Mouse (Mus musculus): ENCODE results near the gene Rnf41.

Gene Rnf41

DNA sequence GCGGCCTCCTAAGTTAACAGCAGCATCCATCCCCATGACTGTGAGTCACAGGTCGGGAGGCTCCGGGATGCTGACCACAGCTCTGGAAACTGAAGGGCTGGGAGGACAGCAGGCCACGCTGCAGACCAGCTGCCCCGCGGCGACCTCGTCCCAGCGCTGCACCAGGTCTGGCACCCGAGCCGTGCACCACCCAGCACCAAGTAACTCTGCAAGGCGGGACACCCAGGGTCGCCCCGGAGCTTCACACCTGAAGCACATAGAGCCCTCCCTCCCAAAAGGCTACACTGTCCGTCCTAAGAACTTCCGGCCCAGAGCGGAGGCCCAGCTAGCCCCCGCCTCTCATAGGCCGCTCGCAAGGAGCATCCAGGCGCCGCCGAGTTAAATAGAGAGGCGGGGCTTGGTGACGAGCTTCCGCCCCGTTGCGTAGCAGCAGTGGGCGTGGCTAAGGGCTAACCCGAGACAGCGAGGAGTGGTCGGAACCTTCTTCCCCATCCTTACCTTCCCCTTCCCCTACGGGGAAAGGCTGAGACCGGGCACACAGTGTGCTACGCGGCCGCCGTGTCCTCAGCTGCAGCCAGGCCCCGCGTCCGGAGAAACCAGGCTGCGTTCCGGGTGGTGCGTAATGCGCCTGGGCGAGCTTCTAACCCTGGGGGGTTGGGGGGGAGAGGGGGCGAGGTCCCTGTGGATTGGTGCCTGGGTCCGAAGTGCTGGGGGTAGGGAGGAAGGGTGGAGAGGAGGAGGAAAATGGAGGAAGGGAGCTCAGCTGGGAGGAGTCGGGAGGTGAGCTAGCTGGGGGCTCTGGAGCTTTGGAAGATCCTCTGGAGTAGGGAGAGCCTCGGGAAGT, at the start of gene Rnf41, which contains the start of gene Nabp2:
Rnf41 (plus strand) TSS at position 447 of the 844 bp plus-strand sequence.
Nabp2 (minus strand) TSS at position 282 of the 844 bp plus-strand sequence.
- peak; percentile 83 to 92 for DNase-seq (ENCODE audit: low spot score in 2 of 2)

GRCm38 (mm10) chr10:128361836-128362235, 49.6 kb upstream of the Rnf41 start:
- no peak for DNase-seq (ENCODE audit: low spot score in 2 of 2)

- no peak for DNase-seq (ENCODE audit: low spot score in 2 of 2)
These were observed 48.9 kb upstream of the Rnf41 start for GRCm38 (mm10) chr10:128362568-128362967.

GRCm38 (mm10) chr10:128367899-128368401, 43.5 kb upstream of the Rnf41 start:
- no peak for DNase-seq (ENCODE audit: low spot score in 2 of 2)

- DNase-seq (ENCODE audit: low spot score in 2 of 2), result peak; percentile 84 to 87
These were observed 42.8 kb upstream of the Rnf41 start, which contains the start of gene Coq10a for GRCm38 (mm10) chr10:128368402-128369217. Coq10a (minus strand) TSS chr10:128368997.

DNA sequence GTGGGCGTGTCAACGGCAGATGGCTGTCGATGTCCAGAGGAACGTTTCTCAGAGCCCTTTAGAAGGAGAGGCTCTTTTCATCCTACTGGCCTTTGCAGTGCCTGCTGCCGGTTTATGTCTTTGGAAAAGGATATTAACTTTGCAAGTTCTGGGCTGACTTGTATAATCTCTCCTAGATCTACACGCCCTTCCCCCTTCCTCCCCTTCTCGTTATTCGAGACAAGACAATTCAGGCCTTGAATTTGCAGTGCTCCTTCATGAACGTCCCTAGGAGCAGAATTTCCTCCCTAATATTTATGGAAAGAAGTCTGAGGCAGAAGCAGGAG, 42.3 kb upstream of the Rnf41 start:
- DNase-seq (ENCODE audit: low spot score in 2 of 2), result no peak

DNA sequence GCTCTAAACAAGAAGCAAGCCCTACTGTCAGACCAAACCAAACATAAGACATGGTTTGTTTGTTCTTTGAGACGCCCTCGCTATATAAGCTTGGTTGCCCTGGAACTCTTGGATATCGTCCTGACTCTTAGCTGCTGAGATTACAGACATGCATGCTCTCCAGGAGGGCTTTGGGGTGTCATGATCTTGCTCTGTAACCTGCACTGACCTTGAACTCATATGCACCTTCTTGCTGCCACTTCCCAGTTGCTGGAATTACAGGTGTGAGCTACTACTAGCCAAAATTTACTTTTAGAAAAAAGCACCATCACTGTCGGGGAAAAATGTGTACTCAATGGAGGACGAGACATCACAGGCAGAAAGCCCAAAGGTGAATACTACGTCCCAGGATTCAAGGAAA, 41.9 kb upstream of the Rnf41 start:
- no peak for DNase-seq (ENCODE audit: low spot score in 2 of 2)

DNA sequence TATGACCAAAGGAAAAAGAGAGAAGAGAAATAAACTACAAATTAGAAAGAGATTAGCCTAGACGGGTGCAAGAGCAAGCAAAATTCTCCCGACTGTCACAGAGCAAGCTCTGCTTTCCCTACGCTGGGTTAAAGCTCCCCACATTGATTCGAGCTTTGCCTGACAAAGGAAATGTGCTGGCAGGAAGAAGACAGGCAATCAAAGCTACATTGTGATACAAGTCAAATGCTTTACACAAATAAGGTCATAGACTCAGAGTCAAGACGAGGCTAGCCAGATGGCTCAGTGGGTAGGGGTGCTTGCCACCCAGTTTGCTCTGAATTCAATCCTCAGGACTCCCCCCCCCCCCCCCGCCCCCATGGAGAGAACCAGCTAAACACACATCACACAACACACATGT, 41.4 kb upstream of the Rnf41 start:
- DNase-seq (ENCODE audit: low spot score in 2 of 2), result no peak

DNA sequence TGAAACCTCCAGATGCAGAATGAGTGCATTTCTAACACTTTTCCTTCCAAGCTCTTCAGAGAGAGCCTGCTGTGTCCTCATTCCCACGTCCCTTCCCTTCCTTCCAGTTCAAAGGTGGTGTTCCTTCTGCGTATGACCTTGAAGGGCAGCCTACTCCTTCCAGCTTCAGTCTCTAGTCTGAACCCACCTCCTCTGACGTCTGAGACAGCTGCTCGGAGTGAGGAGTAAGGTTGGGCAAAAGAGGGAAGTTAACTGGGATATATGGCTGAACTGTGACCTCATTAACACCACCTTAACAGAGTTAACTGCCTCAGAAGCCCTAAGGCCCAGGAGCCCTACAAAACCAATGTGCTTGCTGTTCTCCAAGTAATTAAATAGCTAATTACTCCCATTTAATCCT, 40.9 kb upstream of the Rnf41 start:
- DNase-seq (ENCODE audit: low spot score in 2 of 2), result no peak

- no peak for DNase-seq (ENCODE audit: low spot score in 2 of 2)
These were observed 39.3 kb upstream of the Rnf41 start for GRCm38 (mm10) chr10:128372142-128372541.

- DNase-seq (ENCODE audit: low spot score in 2 of 2), result no peak
These were observed 38.3 kb upstream of the Rnf41 start for GRCm38 (mm10) chr10:128372989-128373748.

DNA sequence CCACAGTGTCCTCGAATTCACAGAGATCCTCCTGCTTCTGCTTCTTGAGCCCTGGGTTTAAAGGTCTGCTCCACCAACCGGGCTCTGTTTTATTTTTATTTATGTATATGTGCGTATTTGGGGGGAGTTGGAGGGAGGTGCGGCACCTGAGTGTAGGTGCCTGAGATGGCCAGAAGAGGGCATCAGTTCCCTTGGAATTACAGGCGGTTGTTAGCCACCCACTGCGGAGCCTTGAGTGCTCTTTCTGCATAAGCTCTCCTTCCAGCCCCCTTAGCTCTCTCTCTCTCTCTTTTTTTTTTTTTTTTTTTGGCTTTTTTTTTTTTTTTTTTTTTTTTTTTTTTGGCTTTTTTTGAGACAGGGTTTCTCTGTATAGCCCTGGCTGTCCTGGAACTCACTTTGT, 37.1 kb upstream of the Rnf41 start:
- DNase-seq (ENCODE audit: low spot score in 2 of 2), result no peak

- DNase-seq (ENCODE audit: low spot score in 2 of 2), result no peak
These were observed 35.4 kb upstream of the Rnf41 start for GRCm38 (mm10) chr10:128376099-128376454.

GRCm38 (mm10) chr10:128376455-128377211, 34.8 kb upstream of the Rnf41 start, which contains the start of gene Ankrd52:
Ankrd52 (plus strand) TSS chr10:128377115.
- DNase-seq (ENCODE audit: low spot score in 2 of 2), result peak; percentile 65 to 69

DNA sequence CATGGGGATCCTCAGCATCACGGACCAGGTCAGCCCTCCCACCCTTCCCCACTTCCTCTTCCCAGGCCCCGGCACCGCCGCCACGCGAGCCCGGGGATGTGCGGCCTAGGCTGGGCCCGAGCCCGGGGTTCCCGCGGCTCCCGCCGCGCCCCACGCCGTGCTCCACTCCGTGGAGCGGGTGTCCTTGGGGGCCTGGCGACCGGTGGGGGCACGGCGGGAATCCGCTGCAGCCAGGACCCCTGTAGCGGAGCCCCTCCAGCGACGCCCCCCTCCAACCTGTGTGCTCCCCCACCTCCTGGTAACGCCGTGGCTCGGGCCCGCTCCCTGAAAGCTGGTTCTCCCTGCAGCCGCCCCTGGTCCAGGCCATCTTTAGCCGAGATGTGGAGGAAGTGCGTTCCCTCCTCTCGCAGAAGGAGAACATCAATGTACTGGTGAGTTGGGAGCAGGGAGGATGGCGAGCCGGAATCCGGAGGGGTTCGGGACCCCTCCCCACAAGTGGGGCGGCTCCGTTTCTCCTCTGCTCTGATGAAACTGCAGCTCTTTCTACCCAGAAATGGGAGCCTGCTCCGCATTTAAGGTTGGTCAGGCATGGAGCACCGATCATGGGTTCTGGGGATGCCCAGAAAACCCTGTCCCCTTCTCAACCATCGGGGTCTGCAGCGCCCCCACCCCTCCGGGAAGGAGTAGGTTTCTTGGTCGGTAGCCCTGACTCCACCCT, 34.1 kb upstream of the Rnf41 start:
- DNase-seq (ENCODE audit: low spot score in 2 of 2), result no peak

DNA sequence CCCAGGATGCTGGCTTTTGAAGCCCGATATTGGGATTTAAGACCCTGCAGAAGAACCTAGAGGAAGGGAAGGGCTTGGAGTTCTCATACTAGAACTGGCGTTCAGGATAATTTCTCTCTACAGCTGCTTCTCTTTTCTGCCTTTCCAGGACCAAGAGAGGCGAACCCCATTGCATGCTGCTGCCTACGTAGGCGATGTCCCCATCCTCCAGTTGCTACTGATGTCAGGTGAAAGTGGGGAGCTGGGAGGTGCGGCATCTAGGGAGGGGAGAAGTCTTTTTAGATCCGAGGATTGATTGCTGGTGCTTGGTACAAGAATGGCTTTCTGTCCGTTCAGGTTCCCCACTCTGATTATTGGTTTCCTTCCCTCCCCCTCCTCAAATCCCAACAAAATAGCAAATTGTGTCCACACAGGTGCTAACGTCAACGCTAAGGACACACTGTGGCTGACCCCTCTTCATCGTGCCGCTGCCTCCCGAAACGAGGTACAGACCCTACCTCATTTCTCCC, 33.5 kb upstream of the Rnf41 start:
- no peak for DNase-seq (ENCODE audit: low spot score in 2 of 2)

- no peak for DNase-seq (ENCODE audit: low spot score in 2 of 2)
These were observed 33.0 kb upstream of the Rnf41 start for GRCm38 (mm10) chr10:128378462-128378861.

DNA sequence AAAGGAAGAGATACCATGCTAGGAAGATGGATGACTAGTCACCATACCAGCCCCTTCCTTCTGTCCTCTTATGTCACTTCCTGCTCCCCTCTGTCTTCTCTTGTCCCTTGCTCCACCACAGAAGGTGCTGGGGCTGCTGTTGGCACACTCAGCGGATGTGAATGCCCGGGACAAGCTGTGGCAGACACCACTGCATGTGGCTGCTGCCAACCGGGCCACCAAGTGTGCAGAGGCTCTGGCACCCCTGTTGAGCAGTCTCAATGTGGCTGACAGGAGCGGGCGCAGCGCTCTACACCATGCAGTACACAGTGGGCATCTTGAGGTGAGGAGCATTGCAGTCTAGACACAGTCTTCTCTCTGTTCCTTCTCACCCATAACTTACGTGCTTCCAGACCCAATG, 32.2 kb upstream of the Rnf41 start:
- DNase-seq (ENCODE audit: low spot score in 2 of 2), result no peak

GRCm38 (mm10) chr10:128380565-128380964, 30.9 kb upstream of the Rnf41 start:
- DNase-seq (ENCODE audit: low spot score in 2 of 2), result no peak

GRCm38 (mm10) chr10:128382482-128382881, 29.0 kb upstream of the Rnf41 start:
- no peak for DNase-seq (ENCODE audit: low spot score in 2 of 2)
